Mouse (Mus musculus) lung, postnatal 0 days (tissue): Measurements from ENCODE around the gene Hist1h2af.

Experiments used
- CTCF ChIP-seq: IDR thresholded peaks from 2 replicates; pipeline ENCODE4 v1.5.1; 2016; ENCODE audit warnings: antibody characterized with exemption, mild to moderate bottlenecking
- EP300 ChIP-seq: IDR thresholded peaks from 2 replicates; pipeline ENCODE4 v1.6.1; 2016; ENCODE audit warnings: antibody characterized with exemption, mild to moderate bottlenecking, control low read depth

- no peak for TF ChIP-seq CTCF
- no peak for TF ChIP-seq EP300
Observed at GRCm38 (mm10) chr13:23490863-23491262, 42.8 kb upstream of the Hist1h2af start.
